Mouse (Mus musculus) hindbrain, embryonic 16.5 days (tissue): ENCODE measurements around the gene Islr2. TPM values are rescaled to one million over a fixed set of nuclear protein-coding genes. Genes with fewer than 3 reads are reported as not detected.

Experiments used
- ATAC-seq: fragments of 200-750 bp; cut with Nextera tagmentation; 2 replicates; pipeline ENCODE4 v1.8.0; 2017; ENCODE audit warnings: moderate TSS enrichment, moderate library complexity
- H3K27ac ChIP-seq: fragments of 300-500 bp; sonication (generic); 2 replicates; pipeline ENCODE4 v1.5.1; 2014; ENCODE audit warnings: low read depth, mild to moderate bottlenecking, control low read depth, low read length, moderate library complexity
- H3K27me3 ChIP-seq: fragments of 300-500 bp; sonication (generic); replicated peaks from 2 replicates; pipeline ENCODE4 v1.6.1; 2014; ENCODE audit warnings: low read length; ENCODE audit not compliant: control insufficient read depth, insufficient read depth
- H3K36me3 ChIP-seq: fragments of 300-500 bp; sonication (generic); 2 replicates; pipeline ENCODE4 v1.6.1; 2014; ENCODE audit warnings: mild to moderate bottlenecking, low read length, moderate library complexity, mixed read lengths; ENCODE audit not compliant: control insufficient read depth, insufficient read depth
- H3K4me1 ChIP-seq: fragments of 300-500 bp; sonication (generic); 2 replicates; pipeline ENCODE4 v1.6.1; 2014; ENCODE audit warnings: low read depth, low read length; ENCODE audit not compliant: control insufficient read depth, insufficient read depth
- H3K4me2 ChIP-seq: fragments of 300-500 bp; sonication (generic); 2 replicates; pipeline ENCODE4 v1.6.1; 2014; ENCODE audit warnings: mild to moderate bottlenecking, low read length, control low read depth, moderate library complexity
- H3K4me3 ChIP-seq: fragments of 300-500 bp; sonication (generic); 2 replicates; pipeline ENCODE4 v1.5.1; 2014; ENCODE audit warnings: mild to moderate bottlenecking, low read length, control low read depth, moderate library complexity
- H3K9ac ChIP-seq: fragments of 300-500 bp; sonication (generic); 2 replicates; pipeline ENCODE4 v1.6.1; 2014; ENCODE audit warnings: low read depth, mild to moderate bottlenecking, control low read depth, low read length, moderate library complexity
- H3K9me3 ChIP-seq: fragments of 300-500 bp; sonication (generic); 2 replicates; pipeline ENCODE4 v1.6.1; 2014; ENCODE audit warnings: mild to moderate bottlenecking, low read length, moderate library complexity; ENCODE audit not compliant: control insufficient read depth
- WGBS: fragments of 180-500 bp; shearing (Covaris S2); extraction: QIAGEN DNeasy Blood & Tissue Kit; methylation state at CpG from one replicate; pipeline ENCODE4 v1.1.7; 2014; 5-methylcytosine and 5-hydroxymethylcytosine counted together
- polyA plus RNA-seq: library from polyadenylated mRNA; unstranded; fragments of >200 nt; fragmentation: Nextera tagmentation; extraction: Ambion mirVana; gene quantifications from 2 replicates; pipeline ENCODE4 v1.2.1, GENCODE M21; 2015

Islr2 gene
- polyA plus RNA-seq, 1 experiment from 2014 or later = 13.8 TPM

GRCm38 (mm10) chr9:58225915-58226913, 22.1 kb upstream of the Islr2 start:
- no peak overlapping the region for H3K4me3 ChIP-seq
- WGBS = 64% methylated on average over 9 of the region's 9 CpGs
- H3K9me3 ChIP-seq = no peaks in the 10 kb centered on the region
- ATAC-seq = no peak
- no peaks in the 10 kb centered on the region for H3K27me3 ChIP-seq
- H3K4me2 ChIP-seq = no peak overlapping the region
- H3K9ac ChIP-seq = no peak overlapping the region
- no peak overlapping the region for H3K27ac ChIP-seq
- 0 out of 2 replicates have a peak, but pooled peaks cover 2% of the 10 kb centered on the region for H3K36me3 ChIP-seq
- no peaks in the 10 kb centered on the region for H3K4me1 ChIP-seq

- no peak overlapping the region for H3K9ac ChIP-seq
Measured at GRCm38 (mm10) chr9:58224356-58224755, 20.2 kb upstream of the Islr2 start.

GRCm38 (mm10) chr9:58220218-58220903, 16.2 kb upstream of the Islr2 start:
- no peaks in the 10 kb centered on the region for H3K4me1 ChIP-seq
- no peak overlapping the region for H3K4me2 ChIP-seq
- no peaks in the 10 kb centered on the region for H3K9me3 ChIP-seq
- no peak overlapping the region for H3K9ac ChIP-seq
- WGBS = 74% methylated on average over 24 of the region's 24 CpGs
- no peaks in the 10 kb centered on the region for H3K36me3 ChIP-seq
- no peaks in the 10 kb centered on the region for H3K27me3 ChIP-seq
- no peak overlapping the region for H3K27ac ChIP-seq
- ATAC-seq = no peak
- H3K4me3 ChIP-seq = no peak overlapping the region

More at GRCm38 (mm10) chr9:58224356-58224755, 20.2 kb upstream of the Islr2 start:
- no peak for ATAC-seq
- WGBS = 88% methylated on average over 2 of the region's 2 CpGs
- 0 out of 2 replicates have a peak, but pooled peaks cover 2% of the 10 kb centered on the region for H3K36me3 ChIP-seq
- no peak overlapping the region for H3K4me2 ChIP-seq
- no peaks in the 10 kb centered on the region for H3K9me3 ChIP-seq
- no peak overlapping the region for H3K27ac ChIP-seq
- H3K27me3 ChIP-seq = no peaks in the 10 kb centered on the region
- H3K4me1 ChIP-seq = no peaks in the 10 kb centered on the region
- H3K4me3 ChIP-seq = no peak overlapping the region

GRCm38 (mm10) chr9:58218539-58218938, 14.4 kb upstream of the Islr2 start:
- Histone ChIP-seq H3K27ac (no peak overlapping the region), H3K36me3 (no peaks in the 10 kb centered on the region), H3K4me2 (no peak overlapping the region), H3K27me3 (no peaks in the 10 kb centered on the region), H3K9ac (no peak overlapping the region), H3K4me3 (no peak overlapping the region), H3K4me1 (no peaks in the 10 kb centered on the region), H3K9me3 (no peaks in the 10 kb centered on the region)
- WGBS = 88% methylated on average over 3 of the region's 3 CpGs
- ATAC-seq = no peak

GRCm38 (mm10) chr9:58216402-58216801, 12.3 kb upstream of the Islr2 start:
- Histone ChIP-seq H3K4me2 (no peak overlapping the region), H3K9ac (no peak overlapping the region), H3K4me3 (no peak overlapping the region), H3K9me3 (no peaks in the 10 kb centered on the region), H3K4me1 (no peaks in the 10 kb centered on the region), H3K36me3 (no peaks in the 10 kb centered on the region), H3K27ac (no peak overlapping the region), H3K27me3 (no peaks in the 10 kb centered on the region)
- peak; percentile 66 for ATAC-seq
- 45% methylated on average over 6 of the region's 6 CpGs for WGBS

GRCm38 (mm10) chr9:58214519-58215180, 10.5 kb upstream of the Islr2 start:
- 59% methylated on average over 8 of the region's 8 CpGs for WGBS
- Histone ChIP-seq H3K36me3 (no peaks in the 10 kb centered on the region), H3K4me2 (no peak overlapping the region), H3K27ac (no peak overlapping the region), H3K9me3 (no peaks in the 10 kb centered on the region), H3K9ac (no peak overlapping the region), H3K27me3 (no peaks in the 10 kb centered on the region), H3K4me3 (no peak overlapping the region), H3K4me1 (no peaks in the 10 kb centered on the region)
- no peak for ATAC-seq

- Histone ChIP-seq H3K27ac (no peak overlapping the region), H3K4me3 (no peak overlapping the region), H3K9me3 (no peaks in the 10 kb centered on the region), H3K36me3 (no peaks in the 10 kb centered on the region), H3K4me1 (no peaks in the 10 kb centered on the region), H3K9ac (no peak overlapping the region), H3K27me3 (no peaks in the 10 kb centered on the region), H3K4me2 (no peak overlapping the region)
- 31% methylated on average over 5 of the region's 5 CpGs for WGBS
- ATAC-seq = no peak
Measured at GRCm38 (mm10) chr9:58213865-58214264, 9.7 kb upstream of the Islr2 start.

- Histone ChIP-seq H3K36me3 (no peaks in the 10 kb centered on the region), H3K9me3 (no peaks in the 10 kb centered on the region), H3K27ac (no peak overlapping the region), H3K4me3 (no peak overlapping the region), H3K4me2 (no peak overlapping the region), H3K9ac (no peak overlapping the region), H3K4me1 (no peaks in the 10 kb centered on the region), H3K27me3 (no peaks in the 10 kb centered on the region)
- WGBS = 77% methylated on average over 5 of the region's 5 CpGs
- no peak for ATAC-seq
Measured at GRCm38 (mm10) chr9:58213377-58213776, 9.3 kb upstream of the Islr2 start.

- 76% methylated on average over 2 of the region's 2 CpGs for WGBS
- Histone ChIP-seq H3K36me3 (no peaks in the 10 kb centered on the region), H3K9me3 (no peaks in the 10 kb centered on the region), H3K4me2 (no peak overlapping the region), H3K9ac (no peak overlapping the region), H3K4me3 (no peak overlapping the region), H3K27ac (no peak overlapping the region), H3K27me3 (no peaks in the 10 kb centered on the region), H3K4me1 (peaks cover 4% of the 10 kb centered on the region)
- no peak for ATAC-seq
Measured at GRCm38 (mm10) chr9:58210304-58210627, 6.1 kb upstream of the Islr2 start.
